Mouse (Mus musculus) heart, embryonic 10.5 days (tissue): ENCODE results near the gene Fam104a. TPM values are rescaled to one million over a fixed set of nuclear protein-coding genes. Genes with fewer than 3 reads are reported as not detected.

Source experiments
- DNase-seq: peaks from one replicate; pipeline ENCODE4 v3.0.0-alpha.2; 2017; ENCODE audit warnings: low spot score
- H3K27ac ChIP-seq: fragments of 300-500 bp; sonication (generic); 2 replicates; pipeline ENCODE4 v1.5.1; 2016; ENCODE audit warnings: mild to moderate bottlenecking
- H3K27me3 ChIP-seq: fragments of 300-500 bp; sonication (generic); 2 replicates; pipeline ENCODE4 v1.6.1; 2016; ENCODE audit warnings: mild to moderate bottlenecking; ENCODE audit not compliant: poor library complexity, insufficient read depth, severe bottlenecking
- H3K36me3 ChIP-seq: fragments of 300-500 bp; sonication (generic); 2 replicates; pipeline ENCODE4 v1.6.1; 2016; ENCODE audit warnings: mild to moderate bottlenecking, moderate library complexity
- H3K4me1 ChIP-seq: fragments of 300-500 bp; sonication (generic); 2 replicates; pipeline ENCODE4 v1.6.1; 2016; ENCODE audit warnings: mild to moderate bottlenecking
- H3K4me3 ChIP-seq: fragments of 300-500 bp; sonication (generic); 2 replicates; pipeline ENCODE4 v1.5.1; 2016; ENCODE audit warnings: mild to moderate bottlenecking, moderate library complexity
- H3K9me3 ChIP-seq: fragments of 300-500 bp; sonication (generic); 2 replicates; pipeline ENCODE4 v1.6.1; 2016; ENCODE audit warnings: mild to moderate bottlenecking, moderate library complexity
- WGBS: fragments of 180-500 bp; shearing (Covaris S2); methylation state at CpG from one replicate; pipeline ENCODE4 v1.1.7; 2016; 5-methylcytosine and 5-hydroxymethylcytosine counted together
- polyA plus RNA-seq: library from polyadenylated mRNA; unstranded; fragments of >200 nt; fragmentation: Nextera tagmentation; extraction: Ambion mirVana; gene quantifications from 2 replicates; pipeline ENCODE4 v1.2.1, GENCODE M21; 2016

Gene Fam104a
- polyA plus RNA-seq, 1 experiment from 2014 or later: 60.7 TPM

GRCm38 (mm10) chr11:113715078-113715674, 31.2 kb upstream of the Fam104a start:
- Histone ChIP-seq H3K4me1 (peaks cover 18% of the 10 kb centered on the region), H3K4me3 (no peak overlapping the region), H3K36me3 (no peaks in the 10 kb centered on the region), H3K9me3 (no peaks in the 10 kb centered on the region), H3K27ac (no peak overlapping the region), H3K27me3 (no peaks in the 10 kb centered on the region; the same call in 1 of the 2 replicates)
- WGBS: 54% methylated on average over 7 of the region's 7 CpGs
- no peak for DNase-seq

- DNase-seq: no peak
- peaks cover 22% of the 10 kb centered on the region for H3K27me3 ChIP-seq
- no peaks in the 10 kb centered on the region for H3K9me3 ChIP-seq
- H3K27ac ChIP-seq: peak overlapping the region; percentile 81
- H3K4me3 ChIP-seq: no peak overlapping the region
- H3K4me1 ChIP-seq: peaks cover 27% of the 10 kb centered on the region
- 68% methylated on average over 1 of the region's 1 CpGs for WGBS
- peaks cover 7% of the 10 kb centered on the region; the same call in 1 of the 2 replicates for H3K36me3 ChIP-seq
These were observed 27.1 kb upstream of the Fam104a start for GRCm38 (mm10) chr11:113711061-113711460.

- 8% methylated on average over 10 of the region's 10 CpGs for WGBS
- Histone ChIP-seq H3K4me3 (peak overlapping the region; percentile 35), H3K27ac (peak overlapping the region; percentile 81)
These were observed 26.4 kb upstream of the Fam104a start for GRCm38 (mm10) chr11:113710257-113710777.

GRCm38 (mm10) chr11:113709731-113710256, 25.8 kb upstream of the Fam104a start, which contains the start of gene Cpsf4l:
Cpsf4l (minus strand) TSS chr11:113710017.
- Histone ChIP-seq H3K4me3 (peak within 1 kb of the TSS; percentile 36), H3K36me3 (peaks cover 7% of the 10 kb centered on the region; the same call in 1 of the 2 replicates), H3K4me1 (peaks cover 27% of the 10 kb centered on the region), H3K27ac (peak within 1 kb of the TSS; percentile 81), H3K27me3 (peaks cover 22% of the 10 kb centered on the region), H3K9me3 (no peaks in the 10 kb centered on the region)
- no peak for DNase-seq
- 7% methylated on average over 11 of the region's 11 CpGs for WGBS

More at GRCm38 (mm10) chr11:113710257-113710777, 26.4 kb upstream of the Fam104a start:
- H3K27me3 ChIP-seq: peaks cover 22% of the 10 kb centered on the region
- H3K36me3 ChIP-seq: peaks cover 7% of the 10 kb centered on the region; the same call in 1 of the 2 replicates
- no peak for DNase-seq
- H3K4me1 ChIP-seq: peaks cover 27% of the 10 kb centered on the region
- no peaks in the 10 kb centered on the region for H3K9me3 ChIP-seq

GRCm38 (mm10) chr11:113709272-113709671, 25.3 kb upstream of the Fam104a start:
- Histone ChIP-seq H3K9me3 (no peaks in the 10 kb centered on the region), H3K27me3 (peaks cover 22% of the 10 kb centered on the region), H3K27ac (peak overlapping the region; percentile 72), H3K4me1 (peaks cover 27% of the 10 kb centered on the region), H3K4me3 (peak overlapping the region; percentile 36), H3K36me3 (peaks cover 7% of the 10 kb centered on the region; the same call in 1 of the 2 replicates)
- WGBS: 12% methylated on average over 15 of the region's 15 CpGs
- no peak for DNase-seq

GRCm38 (mm10) chr11:113708629-113709213, 24.8 kb upstream of the Fam104a start:
- no peak for DNase-seq
- Histone ChIP-seq H3K4me3 (peak overlapping the region; percentile 36; the same call in 1 of the 2 replicates), H3K27me3 (peaks cover 22% of the 10 kb centered on the region), H3K27ac (peak overlapping the region; percentile 72), H3K36me3 (peaks cover 7% of the 10 kb centered on the region; the same call in 1 of the 2 replicates), H3K4me1 (peaks cover 27% of the 10 kb centered on the region), H3K9me3 (no peaks in the 10 kb centered on the region)
- 44% methylated on average over 19 of the region's 19 CpGs for WGBS

- WGBS: 75% methylated on average over 15 of the region's 15 CpGs
- peaks cover 22% of the 10 kb centered on the region for H3K27me3 ChIP-seq
- no peak overlapping the region for H3K27ac ChIP-seq
- no peaks in the 10 kb centered on the region for H3K9me3 ChIP-seq
- peaks cover 7% of the 10 kb centered on the region; the same call in 1 of the 2 replicates for H3K36me3 ChIP-seq
- no peak overlapping the region for H3K4me3 ChIP-seq
- H3K4me1 ChIP-seq: peaks cover 26% of the 10 kb centered on the region
- no peak for DNase-seq
These were observed 22.2 kb upstream of the Fam104a start for GRCm38 (mm10) chr11:113705966-113706652.

- peaks cover 11% of the 10 kb centered on the region; the same call in 1 of the 2 replicates for H3K27me3 ChIP-seq
- H3K9me3 ChIP-seq: no peaks in the 10 kb centered on the region
- H3K36me3 ChIP-seq: peaks cover 7% of the 10 kb centered on the region; the same call in 1 of the 2 replicates
- 36% methylated on average over 5 of the region's 5 CpGs for WGBS
- DNase-seq: peak; percentile 90
- H3K27ac ChIP-seq: no peak overlapping the region
- H3K4me1 ChIP-seq: peaks cover 2% of the 10 kb centered on the region; the same call in 1 of the 2 replicates
- no peak overlapping the region for H3K4me3 ChIP-seq
These were observed 19.8 kb upstream of the Fam104a start for GRCm38 (mm10) chr11:113703758-113704157.

- H3K4me1 ChIP-seq: 0 out of 2 replicates have a peak, but pooled peaks cover 11% of the 10 kb centered on the region
- H3K9me3 ChIP-seq: no peaks in the 10 kb centered on the region
- peaks cover 30% of the 10 kb centered on the region for H3K36me3 ChIP-seq
- no peak overlapping the region for H3K4me3 ChIP-seq
- WGBS: 84% methylated on average over 7 of the region's 7 CpGs
- no peaks in the 10 kb centered on the region for H3K27me3 ChIP-seq
- H3K27ac ChIP-seq: no peak overlapping the region
- DNase-seq: no peak
These were observed 15.7 kb upstream of the Fam104a start for GRCm38 (mm10) chr11:113699643-113700042.

GRCm38 (mm10) chr11:113698013-113698545, 14.1 kb upstream of the Fam104a start:
- Histone ChIP-seq H3K36me3 (peaks cover 45% of the 10 kb centered on the region), H3K27ac (no peak overlapping the region), H3K4me3 (no peak overlapping the region), H3K4me1 (0 out of 2 replicates have a peak, but pooled peaks cover 11% of the 10 kb centered on the region), H3K9me3 (no peaks in the 10 kb centered on the region), H3K27me3 (no peaks in the 10 kb centered on the region)
- 82% methylated on average over 12 of the region's 12 CpGs for WGBS
- no peak for DNase-seq

- no peak overlapping the region for H3K27ac ChIP-seq
- H3K36me3 ChIP-seq: peaks cover 50% of the 10 kb centered on the region
- H3K27me3 ChIP-seq: no peaks in the 10 kb centered on the region
- H3K4me1 ChIP-seq: 0 out of 2 replicates have a peak, but pooled peaks cover 11% of the 10 kb centered on the region
- no peak overlapping the region for H3K4me3 ChIP-seq
- no peak for DNase-seq
- WGBS: 73% methylated on average over 5 of the region's 5 CpGs
- no peaks in the 10 kb centered on the region for H3K9me3 ChIP-seq
These were observed 13.6 kb upstream of the Fam104a start for GRCm38 (mm10) chr11:113697571-113697970.

GRCm38 (mm10) chr11:113691851-113692250, 7.9 kb upstream of the Fam104a start:
- WGBS: 85% methylated on average over 3 of the region's 3 CpGs
- no peak overlapping the region for H3K4me3 ChIP-seq

More at GRCm38 (mm10) chr11:113691851-113692250, 7.9 kb upstream of the Fam104a start:
- no peaks in the 10 kb centered on the region for H3K27me3 ChIP-seq
- H3K4me1 ChIP-seq: peaks cover 2% of the 10 kb centered on the region; the same call in 1 of the 2 replicates
- peaks cover 93% of the 10 kb centered on the region for H3K36me3 ChIP-seq
- H3K9me3 ChIP-seq: no peaks in the 10 kb centered on the region
- DNase-seq: no peak
- no peak overlapping the region for H3K27ac ChIP-seq
